Mouse (Mus musculus) forebrain, embryonic 15.5 days (tissue): Measurements from ENCODE around the gene Pitpna. TPM values are rescaled to one million over a fixed set of nuclear protein-coding genes. Genes with fewer than 3 reads are reported as not detected.

Experiments used
- ATAC-seq: fragments of 200-750 bp; cut with Nextera tagmentation; replicated peaks from 2 replicates; pipeline ENCODE4 v1.8.0; 2017; ENCODE audit warnings: mild to moderate bottlenecking, moderate TSS enrichment, moderate library complexity
- H3K27ac ChIP-seq: fragments of 300-500 bp; sonication (generic); replicated peaks from 2 replicates; pipeline ENCODE4 v1.5.1; 2015; ENCODE audit warnings: mild to moderate bottlenecking, inconsistent platforms
- H3K27me3 ChIP-seq: fragments of 300-500 bp; sonication (generic); 2 replicates; pipeline ENCODE4 v1.6.1; 2015; ENCODE audit warnings: inconsistent platforms
- H3K36me3 ChIP-seq: fragments of 300-500 bp; sonication (generic); 2 replicates; pipeline ENCODE4 v1.6.1; 2015; ENCODE audit warnings: mild to moderate bottlenecking, inconsistent platforms
- H3K4me1 ChIP-seq: fragments of 300-500 bp; sonication (generic); 2 replicates; pipeline ENCODE4 v1.6.1; 2015; ENCODE audit warnings: inconsistent platforms
- H3K4me2 ChIP-seq: fragments of 300-500 bp; sonication (generic); replicated peaks from 2 replicates; pipeline ENCODE4 v1.6.1; 2015; ENCODE audit warnings: mild to moderate bottlenecking, inconsistent platforms
- H3K4me3 ChIP-seq: fragments of 300-500 bp; sonication (generic); 2 replicates; pipeline ENCODE4 v1.5.1; 2015; ENCODE audit warnings: mild to moderate bottlenecking, inconsistent platforms
- H3K9ac ChIP-seq: fragments of 300-500 bp; sonication (generic); replicated peaks from 2 replicates; pipeline ENCODE4 v1.6.1; 2015; ENCODE audit warnings: mild to moderate bottlenecking, inconsistent platforms
- H3K9me3 ChIP-seq: fragments of 300-500 bp; sonication (generic); 2 replicates; pipeline ENCODE4 v1.6.1; 2016; ENCODE audit warnings: inconsistent platforms
- WGBS: fragments of 180-500 bp; shearing (Covaris S2); methylation state at CpG from one replicate; pipeline ENCODE4 v1.1.7; 2015; ENCODE audit warnings: mixed read lengths; 5-methylcytosine and 5-hydroxymethylcytosine counted together
- microRNA-seq: library from miRNA; unstranded; fragments of <30 nt; microRNA quantifications from one replicate; pipeline ENCODE4, GENCODE M21; 2016
- polyA plus RNA-seq: library from polyadenylated mRNA; unstranded; fragments of >200 nt; fragmentation: Nextera tagmentation; extraction: Ambion mirVana; gene quantifications from 2 replicates; pipeline ENCODE4 v1.2.1, GENCODE M21; 2015

The Pitpna gene
- polyA plus RNA-seq, 1 experiment from 2014 or later: 97.7 TPM

DNA sequence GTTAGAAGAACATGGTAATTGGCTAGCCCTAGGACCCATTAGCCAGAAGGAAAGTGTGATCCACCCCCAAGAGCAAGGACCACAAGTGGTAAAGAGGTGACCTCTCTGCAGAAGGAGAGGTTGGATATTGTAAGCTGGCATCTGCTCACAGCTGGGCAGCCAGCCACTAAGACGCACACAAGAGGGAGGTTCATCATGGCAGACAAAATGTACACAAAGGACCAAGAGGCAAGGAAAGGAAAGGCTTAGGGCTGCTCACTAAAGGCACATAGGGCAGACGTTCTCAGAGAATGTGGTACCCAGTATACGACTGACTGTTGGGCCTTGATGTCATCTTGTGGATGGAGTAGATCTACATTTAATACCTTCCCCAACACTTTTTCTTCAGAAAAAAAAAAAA lies 87.0 kb downstream of the Pitpna start:
- H3K36me3 ChIP-seq: peaks cover 17% of the 10 kb centered on the region; the same call in 1 of the 2 replicates
- WGBS: 80% methylated on average over 3 of the region's 3 CpGs
- no peak for ATAC-seq
- H3K9me3 ChIP-seq: no peaks in the 10 kb centered on the region
- no peaks in the 10 kb centered on the region for H3K27me3 ChIP-seq
- H3K9ac ChIP-seq: no peak overlapping the region
- H3K27ac ChIP-seq: no peak overlapping the region
- no peak overlapping the region for H3K4me3 ChIP-seq
- H3K4me2 ChIP-seq: no peak overlapping the region
- H3K4me1 ChIP-seq: peaks cover 5% of the 10 kb centered on the region

DNA sequence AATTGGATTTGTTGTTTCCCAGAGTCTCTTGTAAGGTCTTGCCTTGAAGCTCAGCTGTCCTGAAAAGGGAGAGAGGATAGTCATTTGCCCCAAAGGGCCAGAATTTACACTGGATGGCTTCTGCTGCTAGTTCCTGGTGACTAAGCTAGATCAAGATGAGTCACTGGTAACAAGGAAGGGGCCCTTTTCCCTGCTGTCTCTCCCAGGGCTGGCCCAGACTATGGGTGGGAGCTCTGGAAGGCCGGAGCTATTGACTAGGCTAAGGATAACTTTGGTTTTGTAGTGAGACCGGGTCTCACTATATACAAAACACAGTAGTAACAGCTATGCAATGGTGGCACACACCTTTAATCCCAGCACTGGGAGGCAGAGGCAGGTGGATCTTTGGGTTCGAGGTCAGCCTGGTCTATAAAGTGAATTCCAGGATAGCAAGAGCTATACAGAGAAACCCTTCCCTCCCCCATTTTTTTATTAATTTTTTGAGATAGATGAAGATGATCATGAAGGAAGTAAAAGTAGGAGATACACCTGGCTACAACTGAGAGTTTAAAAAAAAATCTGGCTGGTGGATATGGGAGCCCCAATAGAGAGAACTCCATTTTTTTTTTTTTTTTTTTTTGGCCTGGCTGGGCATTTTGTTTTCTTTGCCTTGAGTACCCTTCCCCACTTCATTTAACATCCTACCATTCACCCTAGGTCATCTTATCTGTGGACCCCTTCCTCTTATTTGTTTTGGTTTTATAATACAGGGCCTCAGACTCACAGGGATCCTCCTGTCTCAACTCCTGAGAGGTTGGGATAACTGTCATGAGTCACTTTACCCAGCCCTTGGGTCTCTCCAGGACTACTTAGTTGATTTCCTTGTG lies 90.2 kb downstream of the Pitpna start:
- Histone ChIP-seq H3K27me3 (no peaks in the 10 kb centered on the region), H3K4me3 (peak overlapping the region; percentile 98), H3K4me1 (peaks cover 22% of the 10 kb centered on the region), H3K9ac (peak overlapping the region; percentile 37), H3K36me3 (peaks cover 3% of the 10 kb centered on the region), H3K9me3 (no peaks in the 10 kb centered on the region), H3K4me2 (peak overlapping the region; percentile 68), H3K27ac (peak overlapping the region; percentile 59)
- ATAC-seq: no peak; the same call in 1 of the 2 replicates
- 92% methylated on average over 3 of the region's 3 CpGs for WGBS

Small RNA genes lying within 50 kb of the gene (microRNA-seq; reads per million reads assigned to microRNA genes)
- not detected for gene Mir3971

Other genes starting within 250 kb of the Pitpna start
- 67.0 and 71.6 TPM in 2 replicates for gene Rpa1, start 239.8 kb upstream of the Pitpna start, polyA plus RNA-seq
- 17.0 and 17.4 TPM in 2 replicates for gene Smyd4, start 239.7 kb upstream of the Pitpna start, polyA plus RNA-seq
- 21.4 and 27.2 TPM in 2 replicates for gene Serpinf1, start 165.4 kb upstream of the Pitpna start, polyA plus RNA-seq
- 0.22 TPM in 1 of 2 replicates, not detected in the other for gene Serpinf2, start 148.5 kb upstream of the Pitpna start, polyA plus RNA-seq
- 7.7 and 8.2 TPM in 2 replicates for gene Wdr81, start 133.4 kb upstream of the Pitpna start, polyA plus RNA-seq
- gene Tlcd2, start 126.4 kb upstream of the Pitpna start, polyA plus RNA-seq: 0.95 and 1.3 TPM in 2 replicates
- gene Prpf8, start 101.3 kb upstream of the Pitpna start, polyA plus RNA-seq: 55.0 and 58.3 TPM in 2 replicates
- 0.71 and 0.72 TPM in 2 replicates for gene Rilp, start 78.0 kb upstream of the Pitpna start, polyA plus RNA-seq
- 3.1 and 3.3 TPM in 2 replicates for gene Scarf1, start 74.6 kb upstream of the Pitpna start, polyA plus RNA-seq
- 12.1 and 12.6 TPM in 2 replicates for gene Slc43a2, start 56.4 kb upstream of the Pitpna start, polyA plus RNA-seq
- 47.2 and 47.4 TPM in 2 replicates for gene Inpp5k, start 42.9 kb downstream of the Pitpna start, polyA plus RNA-seq
- gene Myo1c, start 62.4 kb downstream of the Pitpna start, polyA plus RNA-seq: 9.2 and 11.1 TPM in 2 replicates
- 125 and 131 TPM in 2 replicates for gene Crk, start 91.2 kb downstream of the Pitpna start, polyA plus RNA-seq
- gene Ywhae, start 144.8 kb downstream of the Pitpna start, polyA plus RNA-seq: 1,361 and 1,417 TPM in 2 replicates
- gene Doc2b, start 208.0 kb downstream of the Pitpna start, polyA plus RNA-seq: 2.0 and 2.1 TPM in 2 replicates